Mouse (Mus musculus): ENCODE data around the gene Map7.

DNA sequence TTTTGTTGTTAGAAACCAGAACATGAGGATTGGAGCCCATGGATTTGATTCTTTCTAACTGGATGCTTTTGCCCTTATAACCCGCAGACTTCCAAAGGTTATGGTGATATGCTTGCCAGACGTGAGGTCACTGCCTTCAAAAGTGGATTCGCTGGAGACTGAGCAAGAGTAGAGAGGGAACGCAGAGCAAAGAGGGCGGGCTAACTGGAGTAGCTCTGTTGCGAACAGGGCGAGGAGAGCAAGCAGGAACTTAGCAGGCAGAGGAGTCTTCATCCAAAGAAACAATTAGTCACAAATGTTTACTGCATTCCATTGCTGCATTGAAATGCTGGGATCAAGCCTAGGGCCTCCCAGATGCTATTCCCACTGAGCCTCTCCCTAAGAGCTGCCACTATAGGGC is 95.0 kb downstream of the Map7 start:
- TF ChIP-seq POLR2A (IDR thresholded peaks at IDR 0.05; ENCODE audit: insufficient read length, low read depth) (no peak), POLR2AphosphoS2 (IDR thresholded peaks at IDR 0.05; ENCODE audit: insufficient read length, low read depth) (no peak), MYOD1 (IDR thresholded peaks at IDR 0.05; ENCODE audit: control insufficient read depth in 1 of 3, insufficient read length in 2 of 3, low read depth in 2 of 3) (no peak), TCF12 (IDR thresholded peaks at IDR 0.05; ENCODE audit: insufficient read depth, poor library complexity, severe bottlenecking) (no peak)
